Mouse (Mus musculus): Measurements from ENCODE around the gene Lbh. TPM values are rescaled to one million over a fixed set of nuclear protein-coding genes. Genes with fewer than 3 reads are reported as not detected.

Lbh gene
- polyA plus RNA-seq, 1 experiment: 147 TPM

- no peak for DNase-seq (ENCODE audit: low read depth)
These were observed 17.1 kb upstream of the Lbh start for GRCm38 (mm10) chr17:72901021-72901420.

GRCm38 (mm10) chr17:72901705-72902104, 16.4 kb upstream of the Lbh start:
- no peak for DNase-seq (ENCODE audit: low read depth)
- TF ChIP-seq CTCF (IDR thresholded peaks at IDR 0.05; ENCODE audit: borderline replicate concordance, extremely low read depth, insufficient read depth, insufficient read length) (no peak), POLR2A (IDR thresholded peaks at IDR 0.05; ENCODE audit: borderline replicate concordance, extremely low read depth, insufficient read depth, insufficient read length, poor library complexity, severe bottlenecking) (no peak)

More at GRCm38 (mm10) chr17:72901021-72901420, 17.1 kb upstream of the Lbh start:
- no peak for TF ChIP-seq POLR2A (IDR thresholded peaks at IDR 0.05; ENCODE audit: borderline replicate concordance, extremely low read depth, insufficient read depth, insufficient read length, poor library complexity, severe bottlenecking)
- TF ChIP-seq CTCF (IDR thresholded peaks at IDR 0.05; ENCODE audit: borderline replicate concordance, extremely low read depth, insufficient read depth, insufficient read length): no peak

- TF ChIP-seq POLR2A (IDR thresholded peaks at IDR 0.05; ENCODE audit: borderline replicate concordance, extremely low read depth, insufficient read depth, insufficient read length, poor library complexity, severe bottlenecking) (no peak), CTCF (IDR thresholded peaks at IDR 0.05; ENCODE audit: borderline replicate concordance, extremely low read depth, insufficient read depth, insufficient read length) (no peak)
- DNase-seq (ENCODE audit: low read depth): no peak
These were observed 14.8 kb upstream of the Lbh start for GRCm38 (mm10) chr17:72903321-72903720.

DNA sequence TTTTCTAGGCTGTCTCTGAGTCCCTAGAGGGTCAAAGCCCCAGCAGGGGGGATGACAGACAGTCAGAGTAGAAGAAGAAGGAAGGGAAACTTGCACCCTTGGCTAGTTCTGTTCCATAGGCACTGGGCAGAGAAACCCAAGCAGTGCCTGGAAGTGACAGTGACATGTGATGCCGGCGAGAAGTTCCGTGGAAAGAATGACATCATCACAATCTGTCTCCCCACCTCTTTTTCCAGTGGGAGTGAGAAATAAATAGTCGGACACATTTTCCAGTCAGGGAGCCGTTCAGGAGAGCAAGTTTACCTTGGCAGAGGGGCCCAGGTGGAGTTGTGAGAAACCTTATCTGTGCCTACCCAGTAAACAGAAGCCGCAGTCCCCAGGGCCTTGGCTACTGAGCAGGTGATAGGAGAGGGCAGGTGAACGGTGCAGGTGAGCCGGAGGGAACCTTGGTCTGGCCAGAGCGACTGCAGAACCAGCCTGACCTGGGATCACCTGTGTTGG, 14.1 kb upstream of the Lbh start:
- TF ChIP-seq POLR2A (IDR thresholded peaks at IDR 0.05; ENCODE audit: borderline replicate concordance, extremely low read depth, insufficient read depth, insufficient read length, poor library complexity, severe bottlenecking) (no peak), CTCF (IDR thresholded peaks at IDR 0.05; ENCODE audit: borderline replicate concordance, extremely low read depth, insufficient read depth, insufficient read length) (no peak)
- DNase-seq (ENCODE audit: low read depth): no peak

- no peak for DNase-seq (ENCODE audit: low read depth)
- TF ChIP-seq POLR2A (IDR thresholded peaks at IDR 0.05; ENCODE audit: borderline replicate concordance, extremely low read depth, insufficient read depth, insufficient read length, poor library complexity, severe bottlenecking) (no peak), CTCF (IDR thresholded peaks at IDR 0.05; ENCODE audit: borderline replicate concordance, extremely low read depth, insufficient read depth, insufficient read length) (no peak)
These were observed 13.2 kb upstream of the Lbh start for GRCm38 (mm10) chr17:72904873-72905272.

GRCm38 (mm10) chr17:72906231-72906896, 11.7 kb upstream of the Lbh start:
- no peak for DNase-seq (ENCODE audit: low read depth)
- TF ChIP-seq POLR2A (IDR thresholded peaks at IDR 0.05; ENCODE audit: borderline replicate concordance, extremely low read depth, insufficient read depth, insufficient read length, poor library complexity, severe bottlenecking): no peak
- TF ChIP-seq CTCF (IDR thresholded peaks at IDR 0.05; ENCODE audit: borderline replicate concordance, extremely low read depth, insufficient read depth, insufficient read length): no peak

DNA sequence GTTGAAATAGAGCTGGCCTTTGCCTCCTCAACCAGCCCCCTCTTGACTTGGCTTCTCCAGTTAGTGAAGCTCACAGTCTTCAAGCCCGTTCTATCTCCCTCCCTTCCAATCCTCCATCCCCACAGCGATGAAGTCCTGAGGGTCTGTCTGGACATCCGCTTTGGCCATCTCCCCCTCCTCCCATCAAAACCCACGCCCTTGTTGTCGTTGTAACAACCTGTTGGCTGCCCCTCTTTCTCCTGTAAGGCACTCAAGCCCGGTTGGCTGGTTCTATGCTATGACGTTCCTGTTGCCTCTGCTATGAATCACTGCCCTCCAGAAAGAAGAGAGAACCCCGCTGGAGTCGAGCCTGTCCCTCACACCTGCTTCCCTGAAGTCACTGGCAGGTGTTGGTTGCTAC, 10.9 kb upstream of the Lbh start:
- no peak for DNase-seq (ENCODE audit: low read depth)
- TF ChIP-seq POLR2A (IDR thresholded peaks at IDR 0.05; ENCODE audit: borderline replicate concordance, extremely low read depth, insufficient read depth, insufficient read length, poor library complexity, severe bottlenecking) (no peak), CTCF (IDR thresholded peaks at IDR 0.05; ENCODE audit: borderline replicate concordance, extremely low read depth, insufficient read depth, insufficient read length) (no peak)

- TF ChIP-seq CTCF (IDR thresholded peaks at IDR 0.05; ENCODE audit: borderline replicate concordance, extremely low read depth, insufficient read depth, insufficient read length) (no peak), POLR2A (IDR thresholded peaks at IDR 0.05; ENCODE audit: borderline replicate concordance, extremely low read depth, insufficient read depth, insufficient read length, poor library complexity, severe bottlenecking) (no peak)
- DNase-seq (ENCODE audit: low read depth): no peak
These were observed 10.3 kb upstream of the Lbh start for GRCm38 (mm10) chr17:72907777-72908176.

DNA sequence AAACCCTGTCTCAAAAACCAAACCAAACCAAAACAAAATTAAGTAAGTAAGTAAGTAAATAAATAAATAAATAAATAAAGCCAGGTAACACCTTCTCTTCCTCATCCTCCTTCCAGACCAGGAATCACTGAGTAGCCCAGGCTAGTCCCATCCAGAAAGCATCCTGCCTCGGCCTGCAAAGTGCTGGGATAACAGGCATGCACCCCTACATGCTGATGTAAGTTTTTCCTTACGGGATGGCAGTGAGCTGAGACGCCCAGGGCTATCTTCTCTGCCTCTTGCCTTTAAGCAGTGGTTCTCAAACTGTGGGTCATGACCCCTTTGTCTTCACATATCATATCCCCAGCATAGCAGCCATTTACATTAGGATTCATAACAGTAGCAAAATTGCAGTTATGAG, 9.5 kb upstream of the Lbh start:
- DNase-seq (ENCODE audit: low read depth): no peak
- TF ChIP-seq POLR2A (IDR thresholded peaks at IDR 0.05; ENCODE audit: borderline replicate concordance, extremely low read depth, insufficient read depth, insufficient read length, poor library complexity, severe bottlenecking) (no peak), CTCF (IDR thresholded peaks at IDR 0.05; ENCODE audit: borderline replicate concordance, extremely low read depth, insufficient read depth, insufficient read length) (no peak)

GRCm38 (mm10) chr17:72909061-72909852, 8.8 kb upstream of the Lbh start:
- TF ChIP-seq POLR2A (IDR thresholded peaks at IDR 0.05; ENCODE audit: borderline replicate concordance, extremely low read depth, insufficient read depth, insufficient read length, poor library complexity, severe bottlenecking) (no peak), CTCF (IDR thresholded peaks at IDR 0.05; ENCODE audit: borderline replicate concordance, extremely low read depth, insufficient read depth, insufficient read length) (no peak)
- no peak for DNase-seq (ENCODE audit: low read depth)

DNA sequence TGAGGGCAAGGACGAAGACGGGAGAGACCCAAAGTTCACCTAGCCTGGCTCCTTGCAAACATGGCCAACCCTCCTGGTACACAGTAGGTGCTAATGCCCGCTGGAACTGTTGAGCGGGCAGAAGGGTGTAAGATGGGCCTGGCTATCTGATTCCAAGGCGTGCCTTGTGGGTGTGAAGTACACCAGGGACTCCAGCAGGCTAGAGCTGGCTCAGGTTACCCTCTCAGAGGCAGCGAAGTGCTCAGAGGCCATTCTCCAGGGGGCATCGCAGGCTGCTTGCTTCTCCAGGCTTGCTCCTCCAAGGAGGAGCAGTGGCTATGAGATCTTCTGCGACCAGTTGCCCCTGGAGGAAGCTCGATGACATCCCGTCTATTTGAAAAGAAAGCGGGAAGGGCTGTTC, 6.8 kb upstream of the Lbh start:
- no peak for DNase-seq (ENCODE audit: low read depth)
- TF ChIP-seq POLR2A (IDR thresholded peaks at IDR 0.05; ENCODE audit: borderline replicate concordance, extremely low read depth, insufficient read depth, insufficient read length, poor library complexity, severe bottlenecking) (no peak), CTCF (IDR thresholded peaks at IDR 0.05; ENCODE audit: borderline replicate concordance, extremely low read depth, insufficient read depth, insufficient read length) (no peak)
